Mouse (Mus musculus): ENCODE data around the gene Fat2. TPM values are rescaled to one million over a fixed set of nuclear protein-coding genes. Genes with fewer than 3 reads are reported as not detected.

The Fat2 gene
- polyA plus RNA-seq, 1 experiment from 2014 or later: 0.23 TPM

- H3K4me2 ChIP-seq (replicated peaks; ENCODE audit: low read depth, low read length): no peak overlapping the region
- DNase-seq (ENCODE audit: low spot score): no peak
- no peak overlapping the region for H3K27ac ChIP-seq (ENCODE audit: low read length)
- no peaks in the 10 kb centered on the region for H3K36me3 ChIP-seq (ENCODE audit: insufficient read depth, low read length)
- H3K27me3 ChIP-seq (replicated peaks; ENCODE audit: insufficient read depth, low read length): no peaks in the 10 kb centered on the region
- ATAC-seq: no peak
- TF ChIP-seq EP300 (IDR thresholded peaks at IDR 0.05): no peak
- TF ChIP-seq CTCF (IDR thresholded peaks at IDR 0.05): no peak
- H3K4me1 ChIP-seq (ENCODE audit: insufficient read depth, low read depth, low read length): peaks cover 6% of the 10 kb centered on the region; the same call in 1 of the 2 replicates
- H3K9me3 ChIP-seq (ENCODE audit: low read length): no peaks in the 10 kb centered on the region
- 74% methylated on average over 5 of the region's 5 CpGs for WGBS
- H3K4me3 ChIP-seq (ENCODE audit: low read depth, low read length): no peak overlapping the region
- H3K9ac ChIP-seq (replicated peaks; ENCODE audit: low read depth): no peak overlapping the region
These were observed 9.3 kb downstream of the Fat2 start for GRCm38 (mm10) chr11:55327111-55327510.

GRCm38 (mm10) chr11:55326211-55326610 is 10.2 kb downstream of the Fat2 start:
- no peaks in the 10 kb centered on the region for H3K9me3 ChIP-seq (ENCODE audit: low read length)
- no peak for DNase-seq (ENCODE audit: low spot score)
- TF ChIP-seq EP300 (IDR thresholded peaks at IDR 0.05) (no peak), CTCF (IDR thresholded peaks at IDR 0.05) (no peak)
- 61% methylated on average over 7 of the region's 7 CpGs for WGBS
- no peaks in the 10 kb centered on the region for H3K36me3 ChIP-seq (ENCODE audit: insufficient read depth, low read length)
- peaks cover 6% of the 10 kb centered on the region; the same call in 1 of the 2 replicates for H3K4me1 ChIP-seq (ENCODE audit: insufficient read depth, low read depth, low read length)
- H3K4me2 ChIP-seq (replicated peaks; ENCODE audit: low read depth, low read length): no peak overlapping the region
- no peak overlapping the region for H3K27ac ChIP-seq (ENCODE audit: low read length)
- ATAC-seq: peak; percentile 35; the same call in 1 of the 2 replicates
- H3K9ac ChIP-seq (replicated peaks; ENCODE audit: low read depth): no peak overlapping the region
- H3K4me3 ChIP-seq (ENCODE audit: low read depth, low read length): no peak overlapping the region
- no peaks in the 10 kb centered on the region for H3K27me3 ChIP-seq (replicated peaks; ENCODE audit: insufficient read depth, low read length)

GRCm38 (mm10) chr11:55323854-55324253 is 12.5 kb downstream of the Fat2 start:
- 66% methylated on average over 8 of the region's 8 CpGs for WGBS
- no peak overlapping the region for H3K27ac ChIP-seq (ENCODE audit: low read length)
- H3K36me3 ChIP-seq (ENCODE audit: insufficient read depth, low read length): no peaks in the 10 kb centered on the region
- no peak overlapping the region for H3K4me2 ChIP-seq (replicated peaks; ENCODE audit: low read depth, low read length)
- H3K9me3 ChIP-seq (ENCODE audit: low read length): no peaks in the 10 kb centered on the region
- no peak for ATAC-seq
- no peak for DNase-seq (ENCODE audit: low spot score)
- no peaks in the 10 kb centered on the region for H3K27me3 ChIP-seq (replicated peaks; ENCODE audit: insufficient read depth, low read length)
- H3K4me3 ChIP-seq (ENCODE audit: low read depth, low read length): no peak overlapping the region
- H3K9ac ChIP-seq (replicated peaks; ENCODE audit: low read depth): no peak overlapping the region
- TF ChIP-seq EP300 (IDR thresholded peaks at IDR 0.05): no peak
- no peak for TF ChIP-seq CTCF (IDR thresholded peaks at IDR 0.05)
- no peaks in the 10 kb centered on the region for H3K4me1 ChIP-seq (ENCODE audit: insufficient read depth, low read depth, low read length)

GRCm38 (mm10) chr11:55320990-55321389 is 15.4 kb downstream of the Fat2 start:
- Histone ChIP-seq H3K4me2 (replicated peaks; ENCODE audit: low read depth, low read length) (no peak overlapping the region), H3K36me3 (ENCODE audit: insufficient read depth, low read length) (no peaks in the 10 kb centered on the region), H3K4me1 (ENCODE audit: insufficient read depth, low read depth, low read length) (no peaks in the 10 kb centered on the region), H3K27me3 (replicated peaks; ENCODE audit: insufficient read depth, low read length) (no peaks in the 10 kb centered on the region), H3K27ac (ENCODE audit: low read length) (no peak overlapping the region), H3K4me3 (ENCODE audit: low read depth, low read length) (no peak overlapping the region), H3K9ac (replicated peaks; ENCODE audit: low read depth) (no peak overlapping the region), H3K9me3 (ENCODE audit: low read length) (no peaks in the 10 kb centered on the region)
- no peak for TF ChIP-seq EP300 (IDR thresholded peaks at IDR 0.05)
- TF ChIP-seq CTCF (IDR thresholded peaks at IDR 0.05): no peak
- 73% methylated on average over 2 of the region's 2 CpGs for WGBS
- ATAC-seq: no peak
- DNase-seq (ENCODE audit: low spot score): no peak

- 47% methylated on average over 6 of the region's 6 CpGs for WGBS
- TF ChIP-seq EP300 (IDR thresholded peaks at IDR 0.05) (no peak), CTCF (IDR thresholded peaks at IDR 0.05) (no peak)
These were observed 20.4 kb downstream of the Fat2 start for GRCm38 (mm10) chr11:55315966-55316365.

GRCm38 (mm10) chr11:55314704-55315047 is 21.7 kb downstream of the Fat2 start:
- Histone ChIP-seq H3K9ac (replicated peaks; ENCODE audit: low read depth) (no peak overlapping the region), H3K4me1 (ENCODE audit: insufficient read depth, low read depth, low read length) (no peaks in the 10 kb centered on the region), H3K27ac (ENCODE audit: low read length) (no peak overlapping the region), H3K27me3 (replicated peaks; ENCODE audit: insufficient read depth, low read length) (no peaks in the 10 kb centered on the region), H3K4me2 (replicated peaks; ENCODE audit: low read depth, low read length) (peak overlapping the region; percentile 46), H3K36me3 (ENCODE audit: insufficient read depth, low read length) (no peaks in the 10 kb centered on the region), H3K4me3 (ENCODE audit: low read depth, low read length) (no peak overlapping the region), H3K9me3 (ENCODE audit: low read length) (no peaks in the 10 kb centered on the region)
- TF ChIP-seq EP300 (IDR thresholded peaks at IDR 0.05) (no peak), CTCF (IDR thresholded peaks at IDR 0.05) (no peak)
- 0 out of 2 replicates have a peak, but pooled peaks have one; percentile 20 for ATAC-seq
- WGBS: 35% methylated on average over 2 of the region's 2 CpGs
- DNase-seq (ENCODE audit: low spot score): no peak

More at GRCm38 (mm10) chr11:55315966-55316365, 20.4 kb downstream of the Fat2 start:
- no peak for DNase-seq (ENCODE audit: low spot score)
- Histone ChIP-seq H3K9ac (replicated peaks; ENCODE audit: low read depth) (no peak overlapping the region), H3K4me1 (ENCODE audit: insufficient read depth, low read depth, low read length) (no peaks in the 10 kb centered on the region), H3K4me3 (ENCODE audit: low read depth, low read length) (no peak overlapping the region), H3K27me3 (replicated peaks; ENCODE audit: insufficient read depth, low read length) (no peaks in the 10 kb centered on the region), H3K27ac (ENCODE audit: low read length) (no peak overlapping the region), H3K4me2 (replicated peaks; ENCODE audit: low read depth, low read length) (no peak overlapping the region), H3K36me3 (ENCODE audit: insufficient read depth, low read length) (no peaks in the 10 kb centered on the region), H3K9me3 (ENCODE audit: low read length) (no peaks in the 10 kb centered on the region)
- no peak for ATAC-seq
